Mouse (Mus musculus) WW6 (cell line): ENCODE results near the gene 2310022B05Rik.

Experiments used
- DNase-seq: peaks from one replicate; pipeline ENCODE4 v3.0.0-alpha.2; 2013; ENCODE audit warnings: low read depth, low spot score

The 2310022B05Rik gene

DNA sequence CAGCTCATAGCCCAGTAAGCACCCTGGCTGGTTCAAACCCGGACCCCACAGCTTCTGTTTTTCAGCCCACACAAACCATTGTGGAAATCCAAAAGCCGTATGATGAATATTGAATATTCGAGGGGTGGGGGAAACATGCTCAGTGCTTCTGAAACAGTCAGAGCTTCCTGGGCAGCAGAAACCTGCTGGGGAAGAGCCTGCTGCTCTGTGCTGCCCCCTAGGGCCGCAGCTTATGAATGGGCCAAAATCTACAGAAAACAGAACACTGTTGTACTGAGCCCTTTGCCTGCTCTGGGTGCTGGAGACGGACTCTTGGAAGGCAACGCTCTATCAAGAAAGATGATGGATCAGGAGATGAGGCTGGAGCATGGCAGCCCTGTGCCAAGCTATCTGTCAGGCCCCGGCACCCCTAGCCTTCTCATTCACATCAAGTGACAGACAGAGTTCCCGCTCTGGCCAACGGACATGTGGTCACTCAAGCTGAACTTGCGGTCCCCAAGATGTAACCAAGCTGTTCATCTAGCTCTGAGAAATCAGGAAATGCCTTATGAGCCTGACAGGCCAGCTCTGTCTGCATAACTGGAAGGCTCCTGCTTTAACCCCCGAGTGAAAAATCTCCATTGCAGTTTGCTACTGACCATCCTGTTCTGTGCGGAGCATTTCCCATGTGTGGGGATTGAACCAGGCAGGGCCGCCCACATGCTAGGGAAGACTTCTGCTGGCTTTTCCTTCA is 54.8 kb downstream of the 2310022B05Rik start:
- DNase-seq: peak; percentile 48

- DNase-seq: no peak
Measured at GRCm38 (mm10) chr8:124604066-124604465, 59.1 kb downstream of the 2310022B05Rik start.

GRCm38 (mm10) chr8:124589393-124589792 is 73.8 kb downstream of the 2310022B05Rik start:
- DNase-seq: no peak

GRCm38 (mm10) chr8:124586556-124586955 is 76.6 kb downstream of the 2310022B05Rik start:
- no peak for DNase-seq
